1 mouse cellular context compared by ENCODE assay signal in the genomic region with DNA sequence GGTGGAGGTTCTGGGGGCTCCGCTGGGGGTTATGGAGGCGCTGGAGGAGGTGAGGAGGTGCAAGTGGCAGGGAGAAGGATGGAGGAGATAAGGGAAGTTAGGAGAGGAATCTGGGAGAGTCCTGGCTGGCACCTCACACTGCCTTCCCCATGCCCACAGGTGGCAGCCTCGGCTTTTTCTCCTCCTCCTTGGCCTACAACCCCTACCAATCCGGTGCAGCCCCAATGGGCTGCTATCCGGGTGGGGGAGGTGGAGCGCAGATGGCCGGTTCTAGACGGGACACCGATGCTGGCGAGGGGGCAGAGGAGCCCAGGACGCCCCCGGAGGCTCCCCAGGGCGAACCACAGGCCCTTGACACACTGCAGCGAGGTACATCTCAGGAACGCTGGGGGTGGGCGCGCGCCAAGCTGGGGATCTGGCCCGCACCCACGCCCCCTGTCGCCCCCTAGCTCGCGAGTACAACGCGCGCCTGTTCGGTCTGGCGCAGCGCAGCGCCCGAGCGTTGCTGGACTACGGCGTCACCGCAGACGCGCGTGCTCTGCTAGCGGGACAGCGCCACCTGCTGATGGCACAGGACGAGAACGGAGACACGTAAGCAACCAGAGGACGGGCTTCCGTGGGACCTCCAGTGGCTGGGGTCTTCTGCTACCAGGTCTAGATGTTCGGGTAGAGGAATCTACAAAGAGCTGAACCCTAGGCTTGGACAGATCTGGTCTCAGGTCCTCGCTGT.
TF ChIP-seq lines count a peak whose summit lies in the region.

No protein-coding gene starts in this region.

TF ChIP-seq in CH12.LX, 34 proteins besides CTCF, POLR2A, EP300 and RAD21:
- TF ChIP-seq SMC3 (IDR thresholded peaks at IDR 0.05; ENCODE audit: low read depth, low read length) (peak; percentile 38), ZC3H11A (IDR thresholded peaks at IDR 0.05; ENCODE audit: low read depth, low read length) (no peak)
